Mouse (Mus musculus) frontal cortex, postnatal 36 days (tissue): ENCODE measurements at regions not wholly inside any gene's neighbourhood (a gene's known extent, or its start where the extent isn't known, plus 50 kb on each side); places are given as distances from the start of the nearest gene placed in this dataset.

ENCODE experiments used
- DNase-seq, 2 experiments: peaks; one replicate each; pipeline ENCODE4 v3.0.0; 2022; ENCODE audit warnings: low spot score in 2 of 2

DNA sequence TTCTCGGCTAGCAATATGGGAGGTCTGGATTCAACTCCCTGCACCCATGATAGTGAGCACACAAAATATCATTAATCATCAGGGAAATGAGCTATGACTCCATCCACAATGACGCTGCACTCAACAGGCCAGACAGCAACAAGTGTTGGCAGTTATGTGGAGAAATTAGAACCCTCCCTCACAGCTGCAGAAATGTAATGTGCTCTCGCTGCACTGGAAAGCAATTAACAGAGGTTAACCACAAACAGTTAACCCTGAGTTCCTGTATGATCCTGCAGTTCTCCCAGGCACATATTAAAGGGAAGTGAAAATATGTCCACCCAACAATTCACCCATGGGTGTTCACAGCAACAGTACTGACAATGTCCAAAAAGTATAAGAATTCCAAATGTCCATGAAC lies 54.0 kb upstream of the Jade2 start:
- DNase-seq, result no peak

- DNase-seq, result no peak
Observed at GRCm38 (mm10) chr11:51915656-51916032, 51.8 kb upstream of the Cdkn2aipnl start.

DNA sequence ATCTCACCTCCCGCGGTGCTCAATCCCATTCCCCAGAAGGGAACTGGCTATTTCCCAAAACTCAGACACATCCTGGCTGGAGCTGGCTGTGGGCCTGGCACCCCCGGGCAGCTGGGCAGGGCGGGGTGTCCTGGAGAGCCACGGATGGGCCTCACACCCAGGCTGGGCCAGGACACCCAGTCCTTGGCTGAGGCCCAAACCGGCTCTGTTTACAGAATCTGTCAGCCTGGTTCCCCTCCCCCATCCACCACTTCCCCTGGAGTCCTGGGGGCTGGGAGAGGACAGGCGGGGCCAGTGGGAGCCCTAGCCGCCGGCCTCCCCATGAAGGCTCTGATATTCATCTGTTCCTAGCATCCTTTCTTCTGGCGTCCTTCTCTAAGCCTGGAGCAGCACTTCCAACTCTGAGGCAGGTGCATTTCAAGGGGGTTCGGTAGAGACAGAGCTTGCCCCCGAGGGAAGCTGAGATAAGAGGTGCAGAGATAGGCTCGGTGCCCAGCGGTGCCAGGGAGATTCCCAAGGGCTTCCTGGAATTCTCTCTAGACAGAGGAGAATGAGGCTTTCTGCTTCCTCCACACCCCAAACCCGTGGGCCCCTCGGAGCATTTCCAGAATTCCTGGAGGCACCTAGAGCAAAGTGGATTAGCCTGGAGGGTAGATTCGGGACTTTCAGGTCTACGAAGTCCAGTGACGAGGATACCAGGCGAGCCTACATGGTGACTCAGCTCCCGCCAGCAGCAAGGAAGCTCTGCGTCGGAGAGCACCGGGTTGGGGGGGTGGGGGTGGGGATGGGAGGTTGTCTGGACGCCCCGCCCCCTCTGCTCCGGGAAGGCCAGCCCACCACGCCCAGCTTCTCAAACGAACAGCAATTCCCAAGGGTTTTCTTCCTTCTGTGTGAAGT lies 51.2 kb upstream of the Cdkn2aipnl start:
- DNase-seq, result peak; percentile 66 to 84
